Mouse (Mus musculus): ENCODE results near the gene Zeb2. TPM values are rescaled to one million over a fixed set of nuclear protein-coding genes. Genes with fewer than 3 reads are reported as not detected.

The Zeb2 gene
- 100 to 1,000 TPM; 314 to 330 TPM for total RNA-seq (2023)

DNA sequence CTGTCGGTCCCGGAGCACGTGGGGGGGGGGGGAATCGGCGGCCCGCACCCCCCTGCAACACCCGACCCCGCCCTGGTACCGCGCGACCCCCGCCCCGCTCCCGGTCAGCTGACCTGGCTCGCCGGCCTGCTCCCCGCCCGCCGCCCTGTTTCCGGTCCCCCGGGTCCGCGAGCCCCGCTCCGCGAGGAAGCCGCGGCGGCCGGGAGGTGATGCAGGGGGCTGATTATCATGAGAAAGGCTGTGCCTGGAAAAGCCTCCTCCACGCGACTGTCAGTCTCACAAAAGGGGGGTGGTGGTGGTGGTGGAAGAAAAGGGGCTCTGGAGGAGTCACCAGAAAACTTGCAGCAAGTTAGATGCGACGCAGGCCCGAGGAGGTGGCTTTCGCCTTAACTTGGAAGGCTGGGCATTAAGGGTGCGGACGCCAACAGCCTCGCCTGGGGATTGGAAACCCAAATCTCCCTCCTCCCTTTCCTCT, at the start of gene Zeb2:
TSS of gene Zeb2 (minus strand) at position 309 of the 475 bp plus-strand sequence.

Other genes starting within 250 kb of the Zeb2 start
- 10 to 100 TPM; 28.1 to 37.6 TPM for gene Gtdc1, start 189.7 kb downstream of the Zeb2 start, total RNA-seq (2023)